Mouse (Mus musculus): ENCODE results near the gene Pink1. TPM values are rescaled to one million over a fixed set of nuclear protein-coding genes. Genes with fewer than 3 reads are reported as not detected.

Pink1 gene
- polyA plus RNA-seq, 1 experiment = 9.7 TPM

DNA sequence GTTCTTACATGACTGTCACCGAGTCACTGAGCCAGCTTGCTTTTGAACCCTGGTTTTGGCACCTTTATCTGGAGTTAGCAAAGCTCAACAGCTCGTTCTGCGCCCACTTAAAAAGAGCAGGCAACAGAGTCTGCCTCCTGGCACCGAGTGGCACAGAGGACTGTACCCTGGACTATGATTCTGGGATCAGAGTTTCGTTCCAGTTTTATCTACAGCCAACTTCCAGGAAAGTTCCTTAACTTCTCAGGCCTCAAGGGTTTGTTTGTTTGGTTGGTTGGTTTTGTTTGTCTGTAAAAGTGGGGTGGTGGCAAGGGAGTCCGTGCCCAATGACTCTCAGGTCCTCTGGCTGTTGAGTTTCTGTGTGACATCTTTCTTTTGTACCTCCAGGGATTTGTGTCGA is 22.6 kb upstream of the Pink1 start:
- Histone ChIP-seq H3ac (ENCODE audit: control insufficient read depth, insufficient read length, low read depth) (no peak overlapping the region), H3K4me3 (ENCODE audit: insufficient read depth, poor library complexity, severe bottlenecking) (no peak overlapping the region), H3K27me3 (ENCODE audit: control insufficient read depth, insufficient read depth, insufficient read length) (no peaks in the 10 kb centered on the region), H3K36me3 (ENCODE audit: control insufficient read depth, insufficient read depth) (no peaks in the 10 kb centered on the region), H3K79me2 (ENCODE audit: control insufficient read depth, insufficient read depth) (no peaks in the 10 kb centered on the region), H3K79me3 (ENCODE audit: low read depth) (no peaks in the 10 kb centered on the region)
- TF ChIP-seq MAX (IDR thresholded peaks at IDR 0.05) = no peak
- TF ChIP-seq CEBPB (IDR thresholded peaks at IDR 0.05; ENCODE audit: low read depth) = no peak
- TF ChIP-seq USF1 (IDR thresholded peaks at IDR 0.05; ENCODE audit: low read depth) = no peak
- no peak for TF ChIP-seq MYOG (IDR thresholded peaks at IDR 0.05; ENCODE audit: control insufficient read depth, extremely low read depth, insufficient read length)
- no peak for TF ChIP-seq FOSL1 (IDR thresholded peaks at IDR 0.05; ENCODE audit: insufficient read depth, low read length, poor library complexity, severe bottlenecking)
- TF ChIP-seq CTCF (IDR thresholded peaks at IDR 0.05; ENCODE audit: control insufficient read depth, insufficient read depth, insufficient read length) = no peak
- TF ChIP-seq MYOD1 (IDR thresholded peaks at IDR 0.05; ENCODE audit: control insufficient read depth, insufficient read length, low read depth) = no peak

DNA sequence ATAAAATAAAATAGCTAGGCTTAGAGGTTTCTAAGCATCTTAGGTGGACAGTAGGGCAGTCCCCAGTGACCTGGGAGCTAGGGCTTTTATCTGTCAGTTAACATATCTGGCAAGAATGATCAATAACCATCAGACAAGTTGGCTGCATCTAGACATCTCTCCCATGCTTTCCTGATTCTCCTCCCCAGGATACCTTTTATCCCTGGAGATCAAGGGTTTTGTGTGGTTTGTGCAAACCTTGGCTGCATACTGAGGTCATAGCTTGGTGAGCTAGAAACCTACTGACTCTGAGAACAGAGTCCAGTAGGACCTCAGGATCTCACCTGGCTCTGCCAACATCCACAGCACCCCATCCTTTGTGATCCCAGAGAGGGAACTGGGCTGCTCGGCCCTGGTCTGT is 21.2 kb upstream of the Pink1 start:
- Histone ChIP-seq H3K4me3 (ENCODE audit: insufficient read depth, poor library complexity, severe bottlenecking) (no peak overlapping the region), H3K79me2 (ENCODE audit: control insufficient read depth, insufficient read depth) (no peaks in the 10 kb centered on the region), H3K27me3 (ENCODE audit: control insufficient read depth, insufficient read depth, insufficient read length) (no peaks in the 10 kb centered on the region), H3ac (ENCODE audit: control insufficient read depth, insufficient read length, low read depth) (no peak overlapping the region), H3K36me3 (ENCODE audit: control insufficient read depth, insufficient read depth) (no peaks in the 10 kb centered on the region), H3K79me3 (ENCODE audit: low read depth) (no peaks in the 10 kb centered on the region)
- no peak for TF ChIP-seq MYOD1 (IDR thresholded peaks at IDR 0.05; ENCODE audit: control insufficient read depth, insufficient read length, low read depth)
- TF ChIP-seq USF1 (IDR thresholded peaks at IDR 0.05; ENCODE audit: low read depth) = no peak
- no peak for TF ChIP-seq CEBPB (IDR thresholded peaks at IDR 0.05; ENCODE audit: low read depth)
- TF ChIP-seq MYOG (IDR thresholded peaks at IDR 0.05; ENCODE audit: control insufficient read depth, extremely low read depth, insufficient read length) = no peak
- TF ChIP-seq FOSL1 (IDR thresholded peaks at IDR 0.05; ENCODE audit: insufficient read depth, low read length, poor library complexity, severe bottlenecking) = no peak
- no peak for TF ChIP-seq CTCF (IDR thresholded peaks at IDR 0.05; ENCODE audit: control insufficient read depth, insufficient read depth, insufficient read length)
- TF ChIP-seq MAX (IDR thresholded peaks at IDR 0.05) = no peak

DNA sequence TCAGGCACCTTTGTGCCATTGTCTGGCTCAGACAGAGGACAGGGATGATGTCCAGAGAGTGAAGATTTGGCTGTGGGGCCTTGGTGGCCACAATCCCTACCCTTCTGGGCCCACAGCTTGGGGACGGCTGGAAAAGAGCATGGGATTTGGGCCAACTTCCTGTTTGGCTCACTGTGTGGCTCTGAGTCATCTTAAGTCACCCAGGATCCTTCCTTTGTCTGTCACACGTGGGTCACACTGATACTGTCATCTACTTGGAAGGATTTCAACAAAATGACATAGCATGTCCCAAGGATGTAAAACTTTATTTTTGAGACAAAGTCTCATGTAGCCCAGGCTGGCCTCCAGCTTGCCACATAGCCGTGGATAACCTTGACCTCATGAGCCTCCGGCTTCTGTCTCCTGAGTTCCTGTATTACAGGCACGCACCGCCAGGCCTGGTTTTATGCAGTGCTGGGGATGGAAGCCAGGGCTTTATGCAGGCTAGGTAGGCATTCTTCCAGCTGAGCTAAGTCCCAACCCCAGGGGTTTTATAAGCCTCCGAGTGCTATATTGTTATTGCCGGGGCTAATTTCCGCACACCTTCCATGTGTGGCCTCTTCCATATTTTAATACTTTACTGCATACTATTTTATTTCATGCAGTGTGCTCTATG is 18.9 kb upstream of the Pink1 start:
- TF ChIP-seq CTCF (IDR thresholded peaks at IDR 0.05; ENCODE audit: control insufficient read depth, insufficient read depth, insufficient read length) (no peak), USF1 (IDR thresholded peaks at IDR 0.05; ENCODE audit: low read depth) (peak; percentile 54), MAX (IDR thresholded peaks at IDR 0.05) (peak; percentile 77), FOSL1 (IDR thresholded peaks at IDR 0.05; ENCODE audit: insufficient read depth, low read length, poor library complexity, severe bottlenecking) (peak; percentile 23)
- H3K36me3 ChIP-seq (ENCODE audit: control insufficient read depth, insufficient read depth) = no peaks in the 10 kb centered on the region
- H3ac ChIP-seq (ENCODE audit: control insufficient read depth, insufficient read length, low read depth) = no peak overlapping the region
- H3K79me2 ChIP-seq (ENCODE audit: control insufficient read depth, insufficient read depth) = no peaks in the 10 kb centered on the region
- H3K27me3 ChIP-seq (ENCODE audit: control insufficient read depth, insufficient read depth, insufficient read length) = no peaks in the 10 kb centered on the region
- H3K4me3 ChIP-seq (ENCODE audit: insufficient read depth, poor library complexity, severe bottlenecking) = no peak overlapping the region
- no peaks in the 10 kb centered on the region for H3K79me3 ChIP-seq (ENCODE audit: low read depth)

DNA sequence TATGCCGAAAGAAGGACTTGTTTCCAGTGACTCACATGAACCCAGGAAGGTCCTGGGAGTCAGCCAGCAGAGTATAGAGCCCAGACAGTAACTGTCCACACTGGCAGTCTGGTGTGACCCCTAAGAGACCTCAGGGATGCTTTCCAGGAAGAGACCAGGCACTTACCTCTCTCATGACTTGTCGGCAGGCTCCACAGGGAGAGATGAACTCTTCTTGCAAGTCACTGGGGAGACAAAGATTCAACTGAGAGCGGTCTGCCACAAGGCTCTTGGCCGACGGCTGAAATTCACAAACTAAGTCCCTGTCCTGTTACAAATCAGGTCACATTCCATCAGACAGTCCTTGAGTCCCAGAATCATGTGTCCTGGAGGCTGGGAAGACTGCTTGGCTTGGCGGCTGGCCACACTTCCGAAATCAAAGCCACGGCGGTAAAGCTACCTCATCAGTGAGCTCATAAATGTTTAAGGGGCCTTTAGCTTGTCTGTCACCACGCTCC is 17.3 kb upstream of the Pink1 start:
- no peaks in the 10 kb centered on the region for H3K79me2 ChIP-seq (ENCODE audit: control insufficient read depth, insufficient read depth)
- H3K36me3 ChIP-seq (ENCODE audit: control insufficient read depth, insufficient read depth) = no peaks in the 10 kb centered on the region
- H3K27me3 ChIP-seq (ENCODE audit: control insufficient read depth, insufficient read depth, insufficient read length) = no peaks in the 10 kb centered on the region
- no peak overlapping the region for H3K4me3 ChIP-seq (ENCODE audit: insufficient read depth, poor library complexity, severe bottlenecking)
- no peaks in the 10 kb centered on the region for H3K79me3 ChIP-seq (ENCODE audit: low read depth)
- TF ChIP-seq MYOG (IDR thresholded peaks at IDR 0.05; ENCODE audit: control insufficient read depth, extremely low read depth, insufficient read length) (no peak), MAX (IDR thresholded peaks at IDR 0.05) (no peak), USF1 (IDR thresholded peaks at IDR 0.05; ENCODE audit: low read depth) (no peak), FOSL1 (IDR thresholded peaks at IDR 0.05; ENCODE audit: insufficient read depth, low read length, poor library complexity, severe bottlenecking) (no peak), MYOD1 (IDR thresholded peaks at IDR 0.05; ENCODE audit: control insufficient read depth, insufficient read length, low read depth) (no peak), CTCF (IDR thresholded peaks at IDR 0.05; ENCODE audit: control insufficient read depth, insufficient read depth, insufficient read length) (no peak), CEBPB (IDR thresholded peaks at IDR 0.05; ENCODE audit: low read depth) (no peak)
- H3ac ChIP-seq (ENCODE audit: control insufficient read depth, insufficient read length, low read depth) = no peak overlapping the region

DNA sequence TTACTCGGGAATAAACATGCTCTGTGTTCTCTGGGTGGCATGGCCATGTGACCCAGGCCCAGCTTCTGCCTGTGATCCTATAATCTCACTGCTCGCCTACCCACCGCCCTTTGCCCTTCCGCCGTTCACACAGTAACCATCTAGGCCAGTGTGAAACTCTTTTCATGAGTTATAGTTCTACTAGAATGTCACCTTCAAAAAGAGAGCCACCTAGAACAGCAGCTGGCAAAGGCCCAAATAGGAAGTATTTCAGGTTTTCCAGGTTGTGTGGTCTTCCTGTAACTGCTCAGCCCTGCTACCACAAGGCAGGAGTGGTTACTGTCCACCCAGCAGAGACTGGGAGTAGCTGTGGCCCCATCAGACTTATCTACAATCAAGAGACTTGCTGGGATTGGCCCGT is 16.7 kb upstream of the Pink1 start:
- H3K79me3 ChIP-seq (ENCODE audit: low read depth) = no peaks in the 10 kb centered on the region
- no peak overlapping the region for H3K4me3 ChIP-seq (ENCODE audit: insufficient read depth, poor library complexity, severe bottlenecking)
- H3K27me3 ChIP-seq (ENCODE audit: control insufficient read depth, insufficient read depth, insufficient read length) = no peaks in the 10 kb centered on the region
- H3ac ChIP-seq (ENCODE audit: control insufficient read depth, insufficient read length, low read depth) = peak overlapping the region; percentile 35
- no peaks in the 10 kb centered on the region for H3K79me2 ChIP-seq (ENCODE audit: control insufficient read depth, insufficient read depth)
- TF ChIP-seq MYOD1 (IDR thresholded peaks at IDR 0.05; ENCODE audit: control insufficient read depth, insufficient read length, low read depth) = no peak
- no peak for TF ChIP-seq CTCF (IDR thresholded peaks at IDR 0.05; ENCODE audit: control insufficient read depth, insufficient read depth, insufficient read length)
- no peak for TF ChIP-seq FOSL1 (IDR thresholded peaks at IDR 0.05; ENCODE audit: insufficient read depth, low read length, poor library complexity, severe bottlenecking)
- no peak for TF ChIP-seq USF1 (IDR thresholded peaks at IDR 0.05; ENCODE audit: low read depth)
- TF ChIP-seq MYOG (IDR thresholded peaks at IDR 0.05; ENCODE audit: control insufficient read depth, extremely low read depth, insufficient read length) = no peak
- no peak for TF ChIP-seq MAX (IDR thresholded peaks at IDR 0.05)
- no peaks in the 10 kb centered on the region for H3K36me3 ChIP-seq (ENCODE audit: control insufficient read depth, insufficient read depth)

DNA sequence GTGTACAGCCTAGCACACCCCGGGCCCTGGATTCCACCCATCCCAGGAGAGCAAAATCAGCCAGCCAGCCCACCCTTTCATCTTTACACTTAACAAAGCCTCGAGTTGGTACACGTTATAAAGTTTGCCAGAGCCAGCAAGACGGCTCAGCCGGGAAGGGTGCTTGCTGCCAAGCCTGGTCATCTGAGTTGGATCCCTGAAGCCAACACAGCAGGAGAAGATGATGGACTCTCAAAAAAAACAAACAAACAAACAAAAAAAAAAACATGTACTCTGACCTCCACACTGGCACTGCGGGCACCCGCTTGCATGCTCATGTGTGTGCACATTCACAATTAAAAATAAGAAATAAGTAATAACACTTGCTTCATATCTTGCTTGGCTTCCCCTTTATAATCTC is 15.9 kb upstream of the Pink1 start:
- Histone ChIP-seq H3K79me3 (ENCODE audit: low read depth) (no peaks in the 10 kb centered on the region), H3K4me3 (ENCODE audit: insufficient read depth, poor library complexity, severe bottlenecking) (no peak overlapping the region), H3K27me3 (ENCODE audit: control insufficient read depth, insufficient read depth, insufficient read length) (no peaks in the 10 kb centered on the region), H3K36me3 (ENCODE audit: control insufficient read depth, insufficient read depth) (no peaks in the 10 kb centered on the region), H3K79me2 (ENCODE audit: control insufficient read depth, insufficient read depth) (no peaks in the 10 kb centered on the region), H3ac (ENCODE audit: control insufficient read depth, insufficient read length, low read depth) (no peak overlapping the region)
- TF ChIP-seq MYOG (IDR thresholded peaks at IDR 0.05; ENCODE audit: control insufficient read depth, extremely low read depth, insufficient read length) (no peak), CEBPB (IDR thresholded peaks at IDR 0.05; ENCODE audit: low read depth) (no peak), FOSL1 (IDR thresholded peaks at IDR 0.05; ENCODE audit: insufficient read depth, low read length, poor library complexity, severe bottlenecking) (no peak), MYOD1 (IDR thresholded peaks at IDR 0.05; ENCODE audit: control insufficient read depth, insufficient read length, low read depth) (no peak), CTCF (IDR thresholded peaks at IDR 0.05; ENCODE audit: control insufficient read depth, insufficient read depth, insufficient read length) (no peak), USF1 (IDR thresholded peaks at IDR 0.05; ENCODE audit: low read depth) (no peak), MAX (IDR thresholded peaks at IDR 0.05) (no peak)
